12 mouse cellular contexts compared by ENCODE assay signal in the genomic region with DNA sequence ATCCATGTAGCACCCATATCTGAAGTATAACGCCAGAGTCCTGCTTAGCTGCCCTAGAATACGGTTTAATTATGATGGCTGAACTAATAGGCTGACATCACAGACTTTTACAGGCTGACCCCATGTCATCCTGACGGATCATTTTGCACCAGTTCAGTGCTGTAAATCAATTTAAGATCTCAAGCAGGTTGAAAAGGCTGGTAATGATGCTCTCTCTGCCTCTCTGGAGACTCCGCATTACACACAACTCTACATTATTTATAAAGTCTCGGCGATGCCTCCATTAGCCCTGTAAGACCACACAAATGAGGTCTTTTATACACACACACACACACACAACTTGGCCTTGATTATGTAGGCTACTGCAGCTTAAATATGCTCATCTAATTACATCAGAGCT. TPM values are rescaled to one million over a fixed set of nuclear protein-coding genes. Genes with fewer than 3 reads are reported as not detected.
DNase-seq lines count a peak whose midpoint lies in the region; ATAC-seq lines count a peak whose summit lies in the region.
"Had no signal": no experiment of that assay in that cellular context is flagged by ENCODE, and none has a peak within 500 bp of the region (broad histone marks: within the 10 kb centered on the region; RNA-seq: fewer than 3 reads in every experiment).

No protein-coding gene starts in this region.

- 32% methylated on average over 6 of the region's 6 CpGs for WGBS in kidney, embryonic 14.5 days
- WGBS in forebrain, embryonic 11.5 days = 63% methylated on average over 6 of the region's 6 CpGs
- whole genome bisulfite sequencing in limb, embryonic 12.5 days = 26% methylated on average over 6 of the region's 6 CpGs
- WGBS in neural tube, embryonic 15.5 days = 13% methylated on average over 6 of the region's 6 CpGs

- H3K36me3 ChIP-seq in kidney, embryonic 14.5 days (ENCODE audit: control insufficient read depth, insufficient read depth, low read length) = no peaks in the 10 kb centered on the region
- no peaks in the 10 kb centered on the region for H3K36me3 ChIP-seq in forebrain, embryonic 11.5 days (ENCODE audit: control insufficient read depth, insufficient read depth, low read length)
- no peaks in the 10 kb centered on the region for H3K36me3 ChIP-seq in limb, embryonic 12.5 days
- H3K36me3 ChIP-seq in neural tube, embryonic 15.5 days = no peaks in the 10 kb centered on the region

- H3K9ac ChIP-seq in kidney, embryonic 14.5 days (ENCODE audit: low read depth, low read length) = no peak overlapping the region
- H3K9ac ChIP-seq in forebrain, embryonic 11.5 days (ENCODE audit: low read length) = peak overlapping the region; percentile 7; the same call in 1 of the 2 replicates
- no peak overlapping the region; the same call in 1 of the 2 replicates for H3K9ac ChIP-seq in limb, embryonic 12.5 days (replicated peaks)
- H3K9ac ChIP-seq in neural tube, embryonic 15.5 days (replicated peaks) = peak overlapping the region; percentile 35
- H3K9ac ChIP-seq: liver, embryonic 14.5 days had no signal

- no peaks in the 10 kb centered on the region for H3K9me3 ChIP-seq in kidney, embryonic 14.5 days (ENCODE audit: control insufficient read depth, low read length)
- H3K9me3 ChIP-seq in forebrain, embryonic 11.5 days (ENCODE audit: control insufficient read depth, low read length) = no peaks in the 10 kb centered on the region
- no peaks in the 10 kb centered on the region for H3K9me3 ChIP-seq in limb, embryonic 12.5 days
- H3K9me3 ChIP-seq in neural tube, embryonic 15.5 days (replicated peaks) = no peaks in the 10 kb centered on the region
- H3K9me3 ChIP-seq: megakaryocyte, embryonic 14.5 days had no signal

- no peak overlapping the region for H3K27ac ChIP-seq in kidney, embryonic 14.5 days (ENCODE audit: low read depth, low read length)
- H3K27ac ChIP-seq in forebrain, embryonic 11.5 days (ENCODE audit: low read depth, low read length) = no peak overlapping the region
- no peak overlapping the region for H3K27ac ChIP-seq in limb, embryonic 12.5 days
- peak overlapping the region; percentile 52 for H3K27ac ChIP-seq in neural tube, embryonic 15.5 days (replicated peaks)
- H3K27ac ChIP-seq: liver, embryonic 14.5 days had no signal

- no peak for DNase-seq in kidney, postnatal 4 days
- DNase-seq in forebrain, embryonic 11.5 days (ENCODE audit: low spot score) = no peak
- no peak for DNase-seq in layer of hippocampus, adult 11-12 months (ENCODE audit: low spot score)
- DNase-seq in adrenal gland, postnatal 14 days = no peak
- DNase-seq in urinary bladder, postnatal 10 days (ENCODE audit: low spot score) = no peak
- DNase-seq: layer of hippocampus, adult 9-11 months; right cerebral cortex, adult 18-20 months had no signal

- peak overlapping the region; percentile 4; the same call in 1 of the 2 replicates for H3K4me3 ChIP-seq in kidney, embryonic 14.5 days (ENCODE audit: low read length)
- H3K4me3 ChIP-seq in forebrain, embryonic 11.5 days (ENCODE audit: low read depth, low read length) = no peak overlapping the region; the same call in 1 of the 2 replicates
- no peak overlapping the region for H3K4me3 ChIP-seq in limb, embryonic 12.5 days (replicated peaks)
- H3K4me3 ChIP-seq in neural tube, embryonic 15.5 days (replicated peaks) = peak overlapping the region; percentile 73

- ATAC-seq in kidney, embryonic 14.5 days (ENCODE audit: low FRiP score, low TSS enrichment) = no peak
- no peak for ATAC-seq in forebrain, embryonic 11.5 days (replicated peaks; ENCODE audit: low FRiP score)
- ATAC-seq in limb, embryonic 12.5 days (ENCODE audit: insufficient number of reproducible peaks, insufficient read depth, low FRiP score, low TSS enrichment, low read depth) = no peak
- no peak for ATAC-seq in neural tube, embryonic 15.5 days (ENCODE audit: low FRiP score)

- no peaks in the 10 kb centered on the region for H3K27me3 ChIP-seq in kidney, embryonic 14.5 days (ENCODE audit: control insufficient read depth, insufficient read depth, low read length)
- no peaks in the 10 kb centered on the region for H3K27me3 ChIP-seq in forebrain, embryonic 11.5 days (ENCODE audit: control insufficient read depth, insufficient read depth, low read length)
- H3K27me3 ChIP-seq in limb, embryonic 12.5 days = no peaks in the 10 kb centered on the region
- H3K27me3 ChIP-seq in neural tube, embryonic 15.5 days (replicated peaks) = no peaks in the 10 kb centered on the region

- H3K4me2 ChIP-seq in kidney, embryonic 14.5 days (replicated peaks; ENCODE audit: low read depth, low read length) = peak overlapping the region; percentile 72
- H3K4me2 ChIP-seq in forebrain, embryonic 11.5 days (ENCODE audit: low read depth, low read length, severe bottlenecking) = peak overlapping the region; percentile 15; the same call in 1 of the 2 replicates
- peak overlapping the region; percentile 77 for H3K4me2 ChIP-seq in limb, embryonic 12.5 days
- H3K4me2 ChIP-seq in neural tube, embryonic 15.5 days = peak overlapping the region; percentile 70

- H3K4me1 ChIP-seq in kidney, embryonic 14.5 days (ENCODE audit: control insufficient read depth, insufficient read depth, low read length) = peaks cover 15% of the 10 kb centered on the region; the same call in 1 of the 2 replicates
- H3K4me1 ChIP-seq in forebrain, embryonic 11.5 days (replicated peaks; ENCODE audit: control insufficient read depth, insufficient read depth, low read length) = peaks cover 7% of the 10 kb centered on the region; the same call in 1 of the 2 replicates
- peaks cover 28% of the 10 kb centered on the region for H3K4me1 ChIP-seq in limb, embryonic 12.5 days (replicated peaks)
- H3K4me1 ChIP-seq in neural tube, embryonic 15.5 days = peaks cover 53% of the 10 kb centered on the region

RNA-seq across cellular contexts. Expression of gene Smad1, which starts 2.4 kb away (rescaled TPM):
- 34.5 and 50.3 TPM in 2 replicates for polyA plus RNA-seq in kidney, embryonic 14.5 days (2014; fragmentation: Nextera tagmentation; extraction: Ambion mirVana)
- 57.6 and 64.8 TPM in 2 replicates for polyA plus RNA-seq in forebrain, embryonic 11.5 days (2014; fragmentation: Nextera tagmentation; extraction: Ambion mirVana)
- 46.3 and 52.8 TPM in 2 replicates for polyA plus RNA-seq in limb, embryonic 12.5 days (2016; fragmentation: Nextera tagmentation; extraction: Ambion mirVana)
- polyA plus RNA-seq in neural tube, embryonic 15.5 days (2015; fragmentation: Nextera tagmentation; extraction: Ambion mirVana) = 54.3 and 59.0 TPM in 2 replicates
- total RNA-seq in adrenal gland, postnatal 14 days (2021) = 30.6 and 42.4 TPM in 2 replicates

Comparison
In these comparisons a context has a peak if more than half of its experiments do, and no peak if none do; other contexts are left out.
1. H3K4me2 ChIP-seq: peak in every context shown above with its lines; median percentile 77 in limb, embryonic 12.5 days; 72 in kidney, embryonic 14.5 days; 70 in neural tube, embryonic 15.5 days; 15 in forebrain, embryonic 11.5 days.
2. H3K4me3 ChIP-seq: peak in kidney, embryonic 14.5 days (single experiment) and neural tube, embryonic 15.5 days (single experiment); none in forebrain, embryonic 11.5 days (single experiment) and limb, embryonic 12.5 days (single experiment).
3. H3K9ac ChIP-seq: peak in forebrain, embryonic 11.5 days (single experiment) and neural tube, embryonic 15.5 days (single experiment); none in kidney, embryonic 14.5 days (single experiment) and limb, embryonic 12.5 days (single experiment).